Mouse (Mus musculus) embryonic fibroblast, embryonic 13.5 days (primary cell): ENCODE measurements at regions not wholly inside any gene's neighbourhood (a gene's known extent, or its start where the extent isn't known, plus 50 kb on each side); places are given as distances from the start of the nearest gene placed in this dataset.

Source experiments
- H3K27ac ChIP-seq: 2 replicates; pipeline ENCODE4 v1.5.1; 2012; ENCODE audit warnings: low read length, control low read depth, inconsistent platforms; ENCODE audit not compliant: insufficient read depth
- H3K4me1 ChIP-seq: 2 replicates; pipeline ENCODE4 v1.6.1; 2011; ENCODE audit warnings: low read length; ENCODE audit not compliant: control insufficient read depth, insufficient read depth
- H3K4me3 ChIP-seq: 2 replicates; pipeline ENCODE4 v1.5.1; 2011; ENCODE audit warnings: mild to moderate bottlenecking, control low read depth, low read length; ENCODE audit not compliant: insufficient read depth
- CTCF ChIP-seq: IDR thresholded peaks from 2 replicates; pipeline ENCODE4 v1.5.1; 2011; ENCODE audit warnings: mild to moderate bottlenecking, control low read depth, low read length, moderate library complexity, borderline replicate concordance; ENCODE audit not compliant: insufficient read depth
- POLR2A ChIP-seq: IDR thresholded peaks from 2 replicates; pipeline ENCODE4 v1.6.1; 2011; ENCODE audit warnings: low read depth, mild to moderate bottlenecking, control low read depth, low read length, moderate library complexity

DNA sequence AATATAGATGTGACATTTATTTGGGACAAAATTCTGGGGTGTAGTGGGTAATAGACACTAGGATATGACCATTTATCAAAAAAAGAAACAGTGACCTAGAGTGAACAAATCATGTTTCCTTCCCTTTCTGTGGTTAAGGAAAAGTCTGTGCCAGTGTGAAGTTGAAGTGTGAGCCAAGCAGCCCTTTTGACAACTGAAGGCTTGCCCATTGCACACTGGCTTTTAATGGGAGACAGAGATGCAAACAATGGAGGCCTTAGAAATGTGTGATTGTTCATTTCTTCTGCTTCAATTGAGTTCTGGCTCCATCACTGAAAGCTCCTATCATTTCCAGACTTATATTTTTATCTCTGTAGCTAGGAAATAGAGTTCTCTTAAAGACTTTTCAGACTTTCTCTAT, 130.0 kb upstream of the Vegfc start:
- no peak for TF ChIP-seq CTCF
- TF ChIP-seq POLR2A = no peak
- Histone ChIP-seq H3K4me3 (no peak overlapping the region), H3K27ac (no peak overlapping the region), H3K4me1 (no peaks in the 10 kb centered on the region)

DNA sequence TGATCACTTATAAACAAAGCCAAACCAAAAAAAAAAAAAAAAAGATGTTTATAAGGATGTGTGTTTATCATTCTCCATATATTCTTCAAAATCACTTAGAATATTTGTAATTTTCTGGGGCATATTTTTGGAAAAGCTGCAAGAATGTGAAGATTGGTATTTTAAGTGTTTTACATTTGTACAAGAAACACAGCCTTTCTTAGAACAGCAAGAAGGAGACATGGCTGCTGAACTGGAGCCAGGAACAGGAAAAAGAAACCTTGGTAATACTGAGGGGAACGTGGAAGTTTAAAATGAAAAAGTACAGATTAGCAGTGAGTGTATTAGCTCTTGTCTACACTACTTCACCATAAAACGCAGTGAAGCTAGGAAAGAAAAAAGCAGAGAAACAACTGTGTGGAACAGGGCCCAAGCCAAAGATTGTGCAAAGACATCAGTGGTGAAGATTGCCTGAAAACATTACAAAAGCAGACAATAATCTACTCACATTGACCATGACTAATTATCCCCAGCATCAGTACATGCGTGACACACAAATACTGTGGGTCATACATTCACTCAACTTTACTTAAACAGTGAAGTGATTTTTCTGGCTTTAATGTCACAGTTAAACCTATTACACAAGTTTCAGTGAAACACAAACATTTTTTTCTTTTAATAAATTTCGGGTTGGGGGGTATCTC, 122.8 kb upstream of the Vegfc start:
- no peaks in the 10 kb centered on the region for H3K4me1 ChIP-seq
- no peak overlapping the region for H3K4me3 ChIP-seq
- TF ChIP-seq POLR2A = no peak
- TF ChIP-seq CTCF = no peak
- no peak overlapping the region for H3K27ac ChIP-seq

DNA sequence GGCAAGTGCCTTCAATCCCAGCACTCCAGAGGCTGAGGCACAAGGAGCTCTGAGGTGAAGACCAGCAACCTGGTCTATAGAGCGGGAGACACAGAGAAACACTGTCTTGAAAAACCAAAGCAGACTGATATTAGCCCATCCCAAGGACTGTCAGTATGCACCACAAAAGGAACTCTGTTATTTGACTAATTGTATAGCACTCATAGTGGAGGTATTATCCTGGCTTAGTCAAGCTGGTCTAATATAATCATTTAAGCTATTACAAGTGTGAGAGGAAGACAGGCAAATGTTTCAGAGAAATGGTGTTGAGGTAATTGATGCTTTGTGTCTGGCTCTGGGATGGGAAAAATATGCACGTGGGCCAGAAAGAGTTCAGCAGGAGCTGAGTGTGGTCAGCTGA, 121.3 kb upstream of the Vegfc start:
- TF ChIP-seq CTCF (no peak), POLR2A (no peak)
- no peak overlapping the region for H3K27ac ChIP-seq
- no peak overlapping the region for H3K4me3 ChIP-seq

GRCm38 (mm10) chr8:53958548-53958947, 118.9 kb upstream of the Vegfc start:
- H3K4me1 ChIP-seq = no peaks in the 10 kb centered on the region
- no peak overlapping the region for H3K27ac ChIP-seq
- no peak overlapping the region for H3K4me3 ChIP-seq
- no peak for TF ChIP-seq CTCF
- TF ChIP-seq POLR2A = no peak

More for the DNA sequence above, 121.3 kb upstream of the Vegfc start:
- H3K4me1 ChIP-seq = no peaks in the 10 kb centered on the region

DNA sequence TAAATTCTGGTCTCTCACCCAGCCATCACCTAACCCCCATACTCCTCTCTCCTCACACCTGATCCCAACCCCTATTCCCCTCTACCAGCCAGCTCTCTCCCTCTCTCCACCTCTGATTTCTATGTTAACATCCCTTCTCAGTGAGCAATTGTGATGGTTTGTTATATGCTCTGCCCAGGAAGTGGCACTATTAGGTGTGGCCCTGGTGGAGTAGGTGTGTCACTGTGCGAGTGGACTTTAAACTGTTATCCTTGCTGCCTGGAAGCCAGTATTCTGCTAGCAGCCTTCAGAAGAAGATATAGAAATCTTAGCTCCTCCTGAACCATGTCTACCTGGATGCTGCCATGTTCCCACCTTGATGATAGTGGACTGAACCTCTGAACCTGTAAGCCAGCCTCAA, 114.4 kb upstream of the Vegfc start:
- Histone ChIP-seq H3K4me1 (no peaks in the 10 kb centered on the region), H3K4me3 (no peak overlapping the region), H3K27ac (no peak overlapping the region)
- TF ChIP-seq POLR2A (no peak), CTCF (no peak)

DNA sequence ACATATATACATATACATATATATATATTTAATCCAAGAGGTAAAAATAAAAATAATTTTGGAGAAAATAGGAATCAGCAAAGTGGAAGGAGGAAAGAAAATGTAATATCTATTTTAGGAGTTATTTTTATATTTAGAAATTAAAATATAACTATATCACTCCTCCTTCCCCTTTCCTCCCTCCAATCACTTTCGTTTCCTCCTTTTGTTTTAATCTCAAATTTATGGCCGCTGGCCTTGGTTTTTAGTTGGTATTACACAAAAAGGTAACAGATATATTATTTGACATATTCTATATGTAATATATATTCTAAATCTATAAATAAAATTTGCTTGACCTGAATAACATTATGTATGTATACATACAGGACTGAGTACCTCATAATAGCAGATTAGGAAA, 93.1 kb upstream of the Vegfc start:
- H3K4me1 ChIP-seq = no peaks in the 10 kb centered on the region
- no peak overlapping the region for H3K27ac ChIP-seq
- no peak overlapping the region for H3K4me3 ChIP-seq
- TF ChIP-seq POLR2A (no peak), CTCF (no peak)

DNA sequence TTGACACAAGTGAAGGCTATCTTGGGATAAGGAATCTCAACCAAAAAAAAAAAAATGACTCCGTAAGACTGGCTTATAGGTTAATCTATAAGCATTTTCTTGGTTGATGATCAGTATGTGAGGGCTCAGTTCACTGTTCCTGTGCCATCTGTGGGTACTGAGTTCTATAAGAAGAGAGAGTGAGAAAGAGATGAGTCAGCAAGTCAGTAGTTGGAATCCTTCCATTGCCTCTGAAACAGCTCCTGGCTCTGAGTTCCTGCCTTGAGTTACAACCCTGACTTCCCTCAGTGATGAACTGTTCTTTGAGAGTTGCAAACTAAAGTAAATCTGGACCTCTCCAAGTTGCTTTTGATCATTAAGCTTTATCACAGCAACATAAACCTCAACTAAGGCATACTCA, 91.7 kb upstream of the Vegfc start:
- TF ChIP-seq POLR2A (no peak), CTCF (no peak)
- no peak overlapping the region for H3K27ac ChIP-seq

DNA sequence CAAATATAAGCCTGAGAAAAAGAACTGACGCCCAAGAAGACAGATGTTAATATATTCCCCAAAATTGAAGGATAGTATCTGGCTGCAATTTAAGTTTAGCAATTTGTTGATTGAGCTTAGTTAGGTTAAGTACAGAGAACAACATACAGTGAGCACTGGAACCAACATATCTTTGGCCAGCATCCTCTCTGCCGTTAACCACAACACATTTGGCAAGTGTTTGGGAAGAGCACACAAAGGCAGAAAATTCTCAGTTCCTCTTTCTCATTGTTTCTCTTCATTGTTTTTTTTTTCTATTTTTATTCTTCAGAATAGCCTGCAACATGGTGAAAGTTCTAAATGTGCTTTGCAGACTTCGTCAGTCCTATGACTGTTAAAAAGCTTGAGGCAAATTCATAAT, 83.2 kb upstream of the Vegfc start:
- Histone ChIP-seq H3K4me1 (no peaks in the 10 kb centered on the region), H3K27ac (no peak overlapping the region), H3K4me3 (no peak overlapping the region)
- TF ChIP-seq POLR2A (no peak), CTCF (no peak)

More for the DNA sequence above, 91.7 kb upstream of the Vegfc start:
- no peaks in the 10 kb centered on the region for H3K4me1 ChIP-seq
- no peak overlapping the region for H3K4me3 ChIP-seq

DNA sequence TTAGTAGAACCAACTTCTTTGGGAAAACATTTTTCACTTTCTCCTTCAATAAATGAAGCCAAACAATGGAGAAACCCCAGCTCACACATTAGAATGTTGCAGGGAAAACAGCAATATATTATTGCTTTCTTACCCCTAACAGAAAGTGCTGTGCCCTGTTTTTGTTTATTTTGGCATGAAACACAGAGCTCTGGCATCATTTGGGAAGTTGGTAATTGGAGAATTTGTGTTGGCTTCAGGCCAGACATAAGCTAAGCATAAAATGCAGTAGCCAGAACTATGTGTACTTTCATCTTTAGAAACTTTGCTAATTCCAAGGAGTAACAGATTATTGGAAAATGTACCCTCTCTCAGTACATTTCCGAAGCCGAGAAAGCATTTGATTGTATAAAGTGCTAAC, 79.9 kb upstream of the Vegfc start:
- TF ChIP-seq POLR2A (no peak), CTCF (no peak)
- Histone ChIP-seq H3K27ac (peak overlapping the region; percentile 31), H3K4me1 (no peaks in the 10 kb centered on the region), H3K4me3 (no peak overlapping the region)

GRCm38 (mm10) chr8:54002948-54003347, 74.5 kb upstream of the Vegfc start:
- no peaks in the 10 kb centered on the region for H3K4me1 ChIP-seq
- no peak overlapping the region for H3K4me3 ChIP-seq
- no peak overlapping the region for H3K27ac ChIP-seq
- TF ChIP-seq CTCF (no peak), POLR2A (no peak)
